Mouse (Mus musculus) stomach, postnatal 0 days (tissue): Measurements from ENCODE around the gene Tff2. TPM values are rescaled to one million over a fixed set of nuclear protein-coding genes. Genes with fewer than 3 reads are reported as not detected.
A peak's percentile ranks its signal among the peaks of the same experiment; 100 is the strongest.

Experiments used
- ATAC-seq: fragments of 200-750 bp; cut with Nextera tagmentation; 2 replicates; pipeline ENCODE4 v1.8.0; 2017; ENCODE audit not compliant: low FRiP score, low TSS enrichment
- DNase-seq: peaks from one replicate; pipeline ENCODE4 v3.0.0-alpha.2; 2016; ENCODE audit warnings: low spot score
- H3K27ac ChIP-seq: fragments of 300-500 bp; sonication (generic); replicated peaks from 2 replicates; pipeline ENCODE4 v1.5.1; 2014; ENCODE audit warnings: mild to moderate bottlenecking, control low read depth
- H3K27me3 ChIP-seq: fragments of 300-500 bp; sonication (generic); 2 replicates; pipeline ENCODE4 v1.6.1; 2014; ENCODE audit warnings: low read length; ENCODE audit not compliant: control insufficient read depth, insufficient read depth
- H3K36me3 ChIP-seq: fragments of 300-500 bp; sonication (generic); 2 replicates; pipeline ENCODE4 v1.6.1; 2014; ENCODE audit warnings: low read length, mixed read lengths; ENCODE audit not compliant: control insufficient read depth, insufficient read depth
- H3K4me1 ChIP-seq: fragments of 300-500 bp; sonication (generic); replicated peaks from 2 replicates; pipeline ENCODE4 v1.6.1; 2014; ENCODE audit warnings: antibody characterized with exemption; ENCODE audit not compliant: control insufficient read depth, insufficient read depth
- H3K4me2 ChIP-seq: fragments of 300-500 bp; sonication (generic); replicated peaks from 2 replicates; pipeline ENCODE4 v1.6.1; 2014; ENCODE audit warnings: low read depth, mild to moderate bottlenecking, control low read depth, moderate library complexity
- H3K4me3 ChIP-seq: fragments of 300-500 bp; sonication (generic); 2 replicates; pipeline ENCODE4 v1.5.1; 2014; ENCODE audit warnings: low read depth, low read length, control low read depth
- H3K9ac ChIP-seq: fragments of 300-500 bp; sonication (generic); 2 replicates; pipeline ENCODE4 v1.6.1; 2014; ENCODE audit warnings: mild to moderate bottlenecking, low read length, control low read depth, mixed read lengths
- H3K9me3 ChIP-seq: fragments of 300-500 bp; sonication (generic); 2 replicates; pipeline ENCODE4 v1.6.1; 2016; ENCODE audit warnings: low read length; ENCODE audit not compliant: control insufficient read depth
- CTCF ChIP-seq: IDR thresholded peaks from 2 replicates; pipeline ENCODE4 v1.5.1; 2016; ENCODE audit warnings: antibody characterized with exemption, low read depth, mild to moderate bottlenecking, moderate library complexity
- EP300 ChIP-seq: optimal IDR thresholded peaks from 2 replicates; pipeline ENCODE3; 2016; ENCODE audit warnings: antibody characterized with exemption
- WGBS: fragments of 180-500 bp; shearing (Covaris S2); extraction: QIAGEN DNeasy Blood & Tissue Kit; methylation state at CpG from one replicate; pipeline ENCODE4 v1.1.7; 2014; 5-methylcytosine and 5-hydroxymethylcytosine counted together
- polyA plus RNA-seq: library from polyadenylated mRNA; unstranded; fragments of >200 nt; fragmentation: Nextera tagmentation; extraction: Ambion mirVana; gene quantifications from 2 replicates; pipeline ENCODE4 v1.2.1, GENCODE M21; 2015

Tff2 gene
- polyA plus RNA-seq, 1 experiment from 2014 or later = 948 TPM

DNA sequence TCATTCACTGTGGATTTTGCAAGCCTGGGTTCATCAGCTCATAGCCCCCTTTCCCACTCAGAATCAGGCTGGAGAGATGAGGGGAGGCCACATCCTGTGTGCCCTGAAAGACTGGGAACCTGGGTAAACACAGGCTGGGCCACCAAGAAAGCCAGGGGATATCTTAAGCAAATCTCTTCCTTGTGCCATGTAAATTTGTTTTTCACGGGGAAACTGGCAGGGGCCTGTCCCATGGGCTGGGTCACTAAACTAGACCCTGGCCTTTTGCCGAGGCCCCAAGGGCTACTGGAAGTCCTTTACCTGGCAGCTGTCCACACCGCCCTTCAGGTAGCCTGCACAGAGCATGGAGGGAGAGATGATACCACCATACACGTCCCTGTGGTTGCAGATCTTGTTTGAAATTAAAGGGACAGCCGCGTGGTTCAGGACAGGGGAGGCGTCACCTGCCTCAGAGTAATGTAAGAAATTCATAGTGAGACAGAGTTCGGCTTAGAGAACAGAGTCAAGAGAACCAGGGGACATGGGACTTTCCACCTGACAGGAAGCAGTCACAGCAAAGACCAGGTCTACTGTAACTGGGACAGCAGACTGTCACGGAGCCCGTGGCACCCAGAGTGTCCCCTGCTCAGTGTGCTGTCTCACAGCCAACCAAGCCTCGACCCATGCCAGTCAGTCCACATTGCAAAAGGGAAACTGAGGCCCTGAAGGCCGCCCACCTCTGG lies 40.3 kb upstream of the Tff2 start:
- Histone ChIP-seq H3K9ac (peak overlapping the region; percentile 8; the same call in 1 of the 2 replicates), H3K36me3 (no peaks in the 10 kb centered on the region), H3K27ac (peak overlapping the region; percentile 93), H3K4me3 (no peak overlapping the region), H3K4me1 (no peaks in the 10 kb centered on the region), H3K4me2 (peak overlapping the region; percentile 21; the same call in 1 of the 2 replicates), H3K27me3 (no peaks in the 10 kb centered on the region), H3K9me3 (no peaks in the 10 kb centered on the region)
- DNase-seq (peak; percentile 82), ATAC-seq (peak; percentile 50)
- WGBS = 68% methylated on average over 12 of the region's 12 CpGs
- TF ChIP-seq CTCF = no peak
- no peak for TF ChIP-seq EP300

GRCm38 (mm10) chr17:31183180-31183974 lies 39.3 kb upstream of the Tff2 start:
- no peak overlapping the region for H3K9ac ChIP-seq
- WGBS = 35% methylated on average over 12 of the region's 12 CpGs
- no peaks in the 10 kb centered on the region for H3K36me3 ChIP-seq
- peak; percentile 88 for ATAC-seq
- peak overlapping the region; percentile 21; the same call in 1 of the 2 replicates for H3K4me2 ChIP-seq
- H3K27me3 ChIP-seq = no peaks in the 10 kb centered on the region
- H3K9me3 ChIP-seq = no peaks in the 10 kb centered on the region
- H3K27ac ChIP-seq = peak overlapping the region; percentile 93
- H3K4me3 ChIP-seq = no peak overlapping the region
- no peaks in the 10 kb centered on the region for H3K4me1 ChIP-seq
- TF ChIP-seq EP300 (no peak), CTCF (no peak)
- peak; percentile 91 for DNase-seq

DNA sequence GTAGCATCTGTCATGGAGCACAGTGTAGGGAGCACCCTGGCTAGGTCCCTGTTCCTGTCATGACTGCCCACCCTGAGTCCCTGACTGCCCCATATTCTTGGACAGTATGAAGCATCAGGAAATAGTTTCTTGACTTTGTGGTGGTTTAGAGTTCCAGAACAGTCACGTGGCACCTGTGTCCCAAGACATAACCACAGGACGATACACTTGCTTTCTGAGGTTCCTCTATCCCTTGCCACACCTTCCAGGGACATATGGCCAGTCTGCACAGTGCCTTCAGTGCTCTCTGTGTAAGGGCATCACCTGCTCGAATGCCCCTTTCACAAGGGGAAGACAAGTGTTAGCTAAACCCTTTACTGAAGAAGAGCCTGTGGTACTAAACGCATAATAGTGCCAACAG lies 37.4 kb upstream of the Tff2 start:
- Histone ChIP-seq H3K36me3 (no peaks in the 10 kb centered on the region), H3K27ac (no peak overlapping the region), H3K4me3 (no peak overlapping the region), H3K4me1 (no peaks in the 10 kb centered on the region), H3K9me3 (no peaks in the 10 kb centered on the region), H3K27me3 (no peaks in the 10 kb centered on the region), H3K4me2 (no peak overlapping the region), H3K9ac (no peak overlapping the region)
- DNase-seq (no peak), ATAC-seq (no peak)
- no peak for TF ChIP-seq EP300
- TF ChIP-seq CTCF = no peak
- 70% methylated on average over 4 of the region's 4 CpGs for WGBS

- no peak overlapping the region for H3K4me3 ChIP-seq
- H3K27ac ChIP-seq = no peak overlapping the region
- H3K4me1 ChIP-seq = no peaks in the 10 kb centered on the region
- H3K36me3 ChIP-seq = no peaks in the 10 kb centered on the region
- DNase-seq (no peak), ATAC-seq (no peak)
- TF ChIP-seq EP300 (no peak), CTCF (no peak)
- H3K4me2 ChIP-seq = no peak overlapping the region
- H3K9me3 ChIP-seq = no peaks in the 10 kb centered on the region
- no peak overlapping the region for H3K9ac ChIP-seq
- 89% methylated on average over 4 of the region's 4 CpGs for WGBS
- no peaks in the 10 kb centered on the region for H3K27me3 ChIP-seq
Observed at GRCm38 (mm10) chr17:31176321-31176720, 32.2 kb upstream of the Tff2 start.

DNA sequence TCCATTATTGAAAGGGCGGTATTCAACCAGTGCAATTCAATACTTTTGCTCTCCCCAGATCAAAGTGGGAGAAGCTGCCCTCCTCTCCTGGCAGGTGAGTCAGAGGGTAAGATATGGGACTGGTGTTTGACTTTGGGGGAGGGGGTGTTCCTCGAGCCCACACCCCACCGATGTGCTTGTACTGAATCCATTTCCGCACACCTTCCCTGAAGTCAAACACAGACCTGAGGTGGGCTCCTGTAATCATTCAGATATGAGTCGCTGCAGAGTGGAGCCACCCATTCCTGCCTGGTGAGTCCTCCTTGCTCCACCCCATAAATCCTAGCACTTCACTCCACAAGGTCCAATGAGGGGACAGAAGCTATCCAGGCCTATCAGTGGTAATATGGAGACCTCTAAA lies 25.7 kb upstream of the Tff2 start:
- DNase-seq = peak; percentile 73
- WGBS = 54% methylated on average over 5 of the region's 5 CpGs
- ATAC-seq = peak; percentile 86

More for the DNA sequence above, 25.7 kb upstream of the Tff2 start:
- no peaks in the 10 kb centered on the region for H3K36me3 ChIP-seq
- no peak overlapping the region for H3K4me2 ChIP-seq
- H3K4me1 ChIP-seq = no peaks in the 10 kb centered on the region
- no peaks in the 10 kb centered on the region for H3K9me3 ChIP-seq
- H3K27ac ChIP-seq = peak overlapping the region; percentile 81
- H3K9ac ChIP-seq = no peak overlapping the region
- TF ChIP-seq CTCF = no peak
- no peak for TF ChIP-seq EP300
- H3K27me3 ChIP-seq = no peaks in the 10 kb centered on the region
- no peak overlapping the region for H3K4me3 ChIP-seq
